Mouse (Mus musculus) cerebellum, postnatal 25 days (tissue): ENCODE measurements around the gene Kif24.

Experiments used
- DNase-seq, 2 experiments: peaks; one replicate each; pipeline ENCODE4 v3.0.0; 2021; ENCODE audit warnings: mixed read lengths in 2 of 2

Gene Kif24

DNA sequence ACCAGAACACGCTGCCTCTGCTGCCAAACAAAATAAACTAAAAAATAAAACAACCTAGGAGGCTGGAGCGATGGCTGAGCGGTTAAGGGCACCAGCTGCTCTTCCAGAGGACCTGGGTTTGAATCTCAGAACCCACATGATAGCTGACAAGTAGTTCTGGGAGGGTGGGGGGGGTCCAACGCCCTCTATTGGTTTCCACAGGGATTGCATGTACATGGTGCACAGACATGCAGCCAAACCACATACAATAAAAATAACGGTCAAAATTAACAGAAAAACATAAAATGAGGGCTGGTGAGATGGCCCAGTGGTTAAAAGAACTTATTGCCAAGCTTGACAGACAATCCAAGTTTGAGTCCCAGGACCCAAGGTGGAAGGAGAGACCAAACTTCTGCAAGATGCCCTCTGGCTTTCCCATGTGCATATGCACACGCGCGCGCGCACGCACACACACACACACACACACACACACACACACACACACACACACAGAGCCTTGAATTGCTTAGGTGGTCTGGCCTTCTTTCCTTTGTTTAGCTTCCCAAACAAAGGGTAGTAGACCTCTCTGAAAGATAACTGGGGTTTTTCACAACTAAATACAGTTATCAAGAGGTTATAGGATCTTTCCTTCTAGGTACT is 123.7 kb downstream of the Kif24 start:
- DNase-seq = no peak
